Mouse (Mus musculus) adrenal gland, postnatal 10 days (tissue): Measurements from ENCODE around the gene Ghr. TPM values are rescaled to one million over a fixed set of nuclear protein-coding genes. Genes with fewer than 3 reads are reported as not detected.

Source experiments
- DNase-seq: peaks from one replicate; pipeline ENCODE4 v3.0.0; 2021; ENCODE audit warnings: mixed read lengths
- total RNA-seq, 2 experiments: library from RNA; stranded (reverse); gene quantifications; 2 replicates each; pipeline ENCODE4 v1.2.3; 2021

The Ghr gene
- total RNA-seq, 2 experiments from 2014 or later = 88.6 to 126 TPM

- no peak for DNase-seq
These were observed 292.9 kb downstream of the Ghr start for GRCm38 (mm10) chr15:3290435-3290834.

DNA sequence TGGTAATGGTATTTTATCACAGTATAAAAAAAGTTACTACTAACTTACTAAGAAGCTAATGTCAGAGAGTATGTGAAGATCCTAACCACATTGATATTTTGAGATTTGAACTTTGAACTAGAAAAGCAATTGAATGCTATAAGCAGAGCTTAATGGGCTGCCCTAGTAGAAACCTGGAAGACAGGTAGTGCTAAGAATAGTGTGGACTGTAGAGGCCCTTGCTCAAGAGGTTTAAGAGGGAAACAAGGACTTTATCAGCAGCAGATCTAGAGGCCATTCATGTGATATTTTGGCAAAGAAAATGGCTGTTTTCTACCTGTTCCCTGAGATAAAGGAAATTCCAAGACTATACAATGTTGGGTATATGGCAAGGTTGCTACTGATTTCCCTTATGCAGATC is 297.3 kb downstream of the Ghr start:
- DNase-seq = no peak

- no peak for DNase-seq
These were observed 301.6 kb downstream of the Ghr start for GRCm38 (mm10) chr15:3281737-3282136.

- DNase-seq = no peak
These were observed 302.1 kb downstream of the Ghr start for GRCm38 (mm10) chr15:3281216-3281615.

DNA sequence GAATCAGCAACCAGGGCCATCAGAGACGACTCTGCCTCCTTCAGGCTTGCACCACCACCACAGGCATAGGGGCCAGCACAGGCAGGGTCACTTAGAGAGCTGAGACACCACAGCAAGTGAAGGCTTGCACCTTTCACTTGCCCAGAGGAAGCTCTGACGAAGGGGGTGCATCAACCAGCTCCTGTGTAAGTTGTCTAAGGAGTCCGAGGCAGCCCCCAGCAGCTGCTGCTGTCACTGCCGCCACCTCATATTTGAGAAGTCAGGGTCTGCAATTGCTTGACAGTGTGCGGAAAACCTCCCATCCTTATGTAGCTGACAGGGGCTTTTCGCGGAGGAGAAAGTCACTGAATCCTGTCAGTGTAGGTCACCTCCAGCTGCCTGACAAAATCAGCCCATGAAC is 304.1 kb downstream of the Ghr start:
- no peak for DNase-seq

GRCm38 (mm10) chr15:3277391-3277790 is 305.9 kb downstream of the Ghr start:
- no peak for DNase-seq

- DNase-seq = no peak
These were observed 310.1 kb downstream of the Ghr start for GRCm38 (mm10) chr15:3273191-3273590.

- peak; percentile 46 for DNase-seq
These were observed 312.1 kb downstream of the Ghr start for GRCm38 (mm10) chr15:3271216-3271615.

GRCm38 (mm10) chr15:3270646-3271077 is 312.6 kb downstream of the Ghr start:
- DNase-seq = peak; percentile 88

- DNase-seq = peak; percentile 31
These were observed 313.2 kb downstream of the Ghr start for GRCm38 (mm10) chr15:3269996-3270645.

GRCm38 (mm10) chr15:3269496-3269895 is 313.8 kb downstream of the Ghr start:
- DNase-seq = no peak

GRCm38 (mm10) chr15:3268247-3268646 is 315.0 kb downstream of the Ghr start, which contains the start of gene Selenop:
TSS of gene Selenop (plus strand) at chr15:3268547.
- no peak for DNase-seq
